Mouse (Mus musculus) heart, adult 2 months (tissue): Measurements from ENCODE around the gene Bmpr1a.

Experiments
- CTCF ChIP-seq: fragments of 200-600 bp; IDR thresholded peaks from 2 replicates; pipeline ENCODE4 v1.8.1; 2022; ENCODE audit warnings: antibody characterized with exemption, mild to moderate bottlenecking, moderate library complexity
- EP300 ChIP-seq: fragments of 200-500 bp; IDR thresholded peaks from 2 replicates; pipeline ENCODE4 v1.6.1; 2011; ENCODE audit warnings: low read depth, low read length, control low read depth; ENCODE audit not compliant: insufficient read depth
- POLR2A ChIP-seq: fragments of 200-500 bp; IDR thresholded peaks from 2 replicates; pipeline ENCODE4 v1.6.1; 2011; ENCODE audit warnings: mild to moderate bottlenecking, low read depth, low read length, control low read depth; ENCODE audit not compliant: insufficient read depth

DNA sequence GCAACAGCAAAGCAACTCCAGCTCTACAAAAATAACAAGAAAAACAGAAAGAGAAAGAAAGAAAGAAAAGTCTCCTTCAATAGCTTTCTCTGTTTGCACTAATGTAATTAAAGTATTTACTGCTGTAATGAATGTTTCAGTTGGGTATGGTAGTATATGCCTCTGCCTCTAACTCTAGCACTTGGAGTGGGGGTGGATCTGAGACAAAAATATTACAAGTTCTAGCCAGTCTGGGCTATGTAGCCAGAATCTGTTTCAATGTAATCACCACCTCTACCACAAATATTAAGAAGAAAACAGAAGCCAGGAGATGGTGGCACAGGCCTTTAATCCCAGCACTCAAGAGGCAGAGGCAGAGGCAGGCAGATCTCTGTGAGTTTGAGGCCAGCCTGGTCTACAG, 54.7 kb downstream of the Bmpr1a start:
- TF ChIP-seq CTCF (no peak), EP300 (no peak), POLR2A (no peak)
